Mouse (Mus musculus) heart, embryonic 12.5 days (tissue): ENCODE measurements around the gene Mblac2. TPM values are rescaled to one million over a fixed set of nuclear protein-coding genes. Genes with fewer than 3 reads are reported as not detected.

Source experiments
- ATAC-seq: fragments of 200-750 bp; cut with Nextera tagmentation; 2 replicates; pipeline ENCODE4 v1.8.0; 2017; ENCODE audit warnings: moderate TSS enrichment, moderate library complexity; ENCODE audit not compliant: insufficient number of reproducible peaks, low FRiP score
- H3K27ac ChIP-seq: fragments of 300-500 bp; sonication (generic); 2 replicates; pipeline ENCODE4 v1.5.1; 2016; ENCODE audit warnings: mild to moderate bottlenecking, moderate library complexity; ENCODE audit not compliant: poor library complexity, severe bottlenecking
- H3K27me3 ChIP-seq: fragments of 300-500 bp; sonication (generic); replicated peaks from 2 replicates; pipeline ENCODE4 v1.6.1; 2016; ENCODE audit warnings: mild to moderate bottlenecking, moderate library complexity
- H3K36me3 ChIP-seq: fragments of 300-500 bp; sonication (generic); 2 replicates; pipeline ENCODE4 v1.6.1; 2016; ENCODE audit warnings: mild to moderate bottlenecking, moderate library complexity
- H3K4me1 ChIP-seq: fragments of 300-500 bp; sonication (generic); replicated peaks from 2 replicates; pipeline ENCODE4 v1.6.1; 2016; ENCODE audit warnings: mild to moderate bottlenecking
- H3K4me2 ChIP-seq: fragments of 300-500 bp; sonication (generic); 2 replicates; pipeline ENCODE4 v1.6.1; 2016; ENCODE audit warnings: mild to moderate bottlenecking, moderate library complexity
- H3K4me3 ChIP-seq: fragments of 300-500 bp; sonication (generic); 2 replicates; pipeline ENCODE4 v1.5.1; 2016; ENCODE audit warnings: mild to moderate bottlenecking
- H3K9ac ChIP-seq: fragments of 300-500 bp; sonication (generic); 2 replicates; pipeline ENCODE4 v1.6.1; 2016; ENCODE audit warnings: mild to moderate bottlenecking, moderate library complexity
- H3K9me3 ChIP-seq: fragments of 300-500 bp; sonication (generic); replicated peaks from 2 replicates; pipeline ENCODE4 v1.6.1; 2016; ENCODE audit warnings: mild to moderate bottlenecking, moderate library complexity
- WGBS: fragments of 180-500 bp; shearing (Covaris S2); methylation state at CpG from one replicate; pipeline ENCODE4 v1.1.7; 2016; 5-methylcytosine and 5-hydroxymethylcytosine counted together
- polyA plus RNA-seq: library from polyadenylated mRNA; unstranded; fragments of >200 nt; fragmentation: Nextera tagmentation; extraction: Ambion mirVana; gene quantifications from 2 replicates; pipeline ENCODE4 v1.2.1, GENCODE M21; 2016

Gene Mblac2
- polyA plus RNA-seq, 1 experiment from 2014 or later, result 4.8 TPM

DNA sequence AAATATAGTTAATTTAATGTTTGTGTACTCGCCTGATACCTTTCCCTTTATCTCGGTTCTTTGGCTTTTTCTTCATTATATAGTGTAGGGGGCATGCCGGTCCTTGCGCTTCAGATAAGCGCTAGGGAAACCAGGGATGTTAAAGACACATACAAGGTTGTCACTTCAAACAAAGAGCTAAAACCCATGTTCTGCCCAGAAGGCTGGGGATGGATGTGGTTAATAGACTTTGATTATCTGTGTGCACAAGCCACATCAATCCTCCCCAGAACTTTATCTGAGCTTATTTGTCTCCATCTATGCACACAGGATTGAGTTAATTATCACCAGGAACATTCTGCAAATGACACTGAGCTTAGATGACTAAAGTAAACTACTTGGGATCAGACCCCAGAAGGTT, 25.5 kb downstream of the Mblac2 start:
- Histone ChIP-seq H3K4me2 (no peak overlapping the region), H3K9ac (no peak overlapping the region), H3K4me3 (no peak overlapping the region), H3K27me3 (no peaks in the 10 kb centered on the region), H3K9me3 (no peaks in the 10 kb centered on the region), H3K27ac (no peak overlapping the region), H3K4me1 (no peaks in the 10 kb centered on the region), H3K36me3 (no peaks in the 10 kb centered on the region)
- WGBS, result 81% methylated on average over 5 of the region's 5 CpGs
- no peak for ATAC-seq

GRCm38 (mm10) chr13:81740898-81741297, 29.8 kb downstream of the Mblac2 start:
- H3K9me3 ChIP-seq, result no peaks in the 10 kb centered on the region
- no peak overlapping the region for H3K9ac ChIP-seq
- H3K36me3 ChIP-seq, result no peaks in the 10 kb centered on the region
- WGBS, result 39% methylated on average over 3 of the region's 3 CpGs
- H3K27ac ChIP-seq, result no peak overlapping the region
- H3K4me3 ChIP-seq, result no peak overlapping the region
- H3K27me3 ChIP-seq, result no peaks in the 10 kb centered on the region
- H3K4me2 ChIP-seq, result no peak overlapping the region
- ATAC-seq, result no peak
- no peaks in the 10 kb centered on the region for H3K4me1 ChIP-seq

GRCm38 (mm10) chr13:81743391-81744091, 32.4 kb downstream of the Mblac2 start:
- no peak overlapping the region for H3K4me3 ChIP-seq
- H3K27me3 ChIP-seq, result no peaks in the 10 kb centered on the region
- H3K9me3 ChIP-seq, result no peaks in the 10 kb centered on the region
- H3K4me2 ChIP-seq, result no peak overlapping the region
- H3K36me3 ChIP-seq, result no peaks in the 10 kb centered on the region
- 37% methylated on average over 10 of the region's 10 CpGs for WGBS
- no peak overlapping the region for H3K9ac ChIP-seq
- no peaks in the 10 kb centered on the region for H3K4me1 ChIP-seq
- ATAC-seq, result no peak
- H3K27ac ChIP-seq, result no peak overlapping the region

- no peaks in the 10 kb centered on the region for H3K27me3 ChIP-seq
- H3K9ac ChIP-seq, result no peak overlapping the region
- ATAC-seq, result no peak
- H3K27ac ChIP-seq, result no peak overlapping the region
- H3K4me1 ChIP-seq, result no peaks in the 10 kb centered on the region
- H3K9me3 ChIP-seq, result no peaks in the 10 kb centered on the region
- no peak overlapping the region for H3K4me2 ChIP-seq
- H3K4me3 ChIP-seq, result no peak overlapping the region
- WGBS, result 31% methylated on average over 2 of the region's 2 CpGs
- no peaks in the 10 kb centered on the region for H3K36me3 ChIP-seq
Measured at GRCm38 (mm10) chr13:81744092-81744396, 32.9 kb downstream of the Mblac2 start.

- Histone ChIP-seq H3K9me3 (no peaks in the 10 kb centered on the region), H3K36me3 (no peaks in the 10 kb centered on the region), H3K9ac (no peak overlapping the region), H3K4me3 (no peak overlapping the region), H3K27me3 (no peaks in the 10 kb centered on the region), H3K4me2 (no peak overlapping the region), H3K4me1 (0 out of 2 replicates have a peak, but pooled peaks cover 2% of the 10 kb centered on the region), H3K27ac (no peak overlapping the region)
- ATAC-seq, result 0 out of 2 replicates have a peak, but pooled peaks have one; percentile 48
Measured at GRCm38 (mm10) chr13:81754878-81755277, 43.7 kb downstream of the Mblac2 start.

DNA sequence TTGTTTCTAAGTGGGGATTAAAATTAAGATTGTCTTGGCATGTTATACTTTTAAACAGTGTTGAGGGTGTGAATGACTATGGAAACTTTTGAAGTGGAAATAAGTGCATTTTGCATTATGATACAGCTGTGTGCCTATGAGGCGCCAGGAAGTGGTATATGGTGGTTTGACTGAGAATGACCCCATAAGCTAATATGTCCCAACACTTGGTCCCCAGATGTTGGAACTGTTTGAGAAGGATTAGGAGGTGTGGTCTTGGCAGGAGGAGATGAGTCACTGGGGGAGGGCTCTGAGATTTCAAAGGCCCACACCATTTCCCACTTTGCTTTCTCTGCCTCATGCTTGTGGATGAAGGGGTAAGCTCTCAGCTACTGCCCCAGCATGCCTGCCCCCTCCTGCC, 44.2 kb downstream of the Mblac2 start:
- ATAC-seq, result no peak
- no peaks in the 10 kb centered on the region for H3K4me1 ChIP-seq
- H3K9me3 ChIP-seq, result no peaks in the 10 kb centered on the region
- WGBS, result 89% methylated on average over 1 of the region's 1 CpGs
- no peaks in the 10 kb centered on the region for H3K36me3 ChIP-seq
- no peaks in the 10 kb centered on the region for H3K27me3 ChIP-seq
- H3K27ac ChIP-seq, result no peak overlapping the region
- no peak overlapping the region for H3K4me3 ChIP-seq
- no peak overlapping the region for H3K9ac ChIP-seq
- no peak overlapping the region for H3K4me2 ChIP-seq

GRCm38 (mm10) chr13:81757058-81757660, 46.0 kb downstream of the Mblac2 start:
- ATAC-seq, result no peak

DNA sequence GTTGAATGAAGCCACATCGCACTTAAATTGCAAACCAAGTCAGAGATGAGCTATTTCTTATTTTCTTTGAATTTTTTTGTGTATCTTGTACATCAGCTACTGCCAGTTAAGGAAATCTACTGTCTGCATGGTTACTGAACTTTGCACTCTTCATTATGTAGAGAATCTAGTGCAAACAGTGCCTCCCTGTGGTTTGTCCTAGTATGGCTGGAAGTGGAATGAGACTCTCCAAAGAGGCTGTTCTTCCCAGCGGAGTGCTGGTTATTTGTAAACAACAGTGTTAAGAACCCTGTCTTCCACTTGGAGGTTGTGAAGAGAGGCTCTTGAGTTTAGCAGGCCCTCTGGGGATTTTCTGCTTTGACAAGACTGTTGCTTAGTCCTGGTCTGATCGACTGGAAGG, 49.2 kb downstream of the Mblac2 start:
- ATAC-seq, result no peak
- Histone ChIP-seq H3K9ac (no peak overlapping the region), H3K4me2 (no peak overlapping the region), H3K36me3 (no peaks in the 10 kb centered on the region), H3K9me3 (no peaks in the 10 kb centered on the region), H3K27me3 (no peaks in the 10 kb centered on the region), H3K4me3 (no peak overlapping the region), H3K27ac (no peak overlapping the region), H3K4me1 (peaks cover 10% of the 10 kb centered on the region; the same call in 1 of the 2 replicates)
- WGBS, result 23% methylated on average over 3 of the region's 3 CpGs

More at GRCm38 (mm10) chr13:81757058-81757660, 46.0 kb downstream of the Mblac2 start:
- Histone ChIP-seq H3K4me2 (no peak overlapping the region), H3K36me3 (no peaks in the 10 kb centered on the region), H3K9me3 (no peaks in the 10 kb centered on the region), H3K9ac (no peak overlapping the region), H3K27ac (no peak overlapping the region), H3K27me3 (no peaks in the 10 kb centered on the region), H3K4me1 (0 out of 2 replicates have a peak, but pooled peaks cover 2% of the 10 kb centered on the region), H3K4me3 (no peak overlapping the region)
- WGBS, result 62% methylated on average over 5 of the region's 5 CpGs

DNA sequence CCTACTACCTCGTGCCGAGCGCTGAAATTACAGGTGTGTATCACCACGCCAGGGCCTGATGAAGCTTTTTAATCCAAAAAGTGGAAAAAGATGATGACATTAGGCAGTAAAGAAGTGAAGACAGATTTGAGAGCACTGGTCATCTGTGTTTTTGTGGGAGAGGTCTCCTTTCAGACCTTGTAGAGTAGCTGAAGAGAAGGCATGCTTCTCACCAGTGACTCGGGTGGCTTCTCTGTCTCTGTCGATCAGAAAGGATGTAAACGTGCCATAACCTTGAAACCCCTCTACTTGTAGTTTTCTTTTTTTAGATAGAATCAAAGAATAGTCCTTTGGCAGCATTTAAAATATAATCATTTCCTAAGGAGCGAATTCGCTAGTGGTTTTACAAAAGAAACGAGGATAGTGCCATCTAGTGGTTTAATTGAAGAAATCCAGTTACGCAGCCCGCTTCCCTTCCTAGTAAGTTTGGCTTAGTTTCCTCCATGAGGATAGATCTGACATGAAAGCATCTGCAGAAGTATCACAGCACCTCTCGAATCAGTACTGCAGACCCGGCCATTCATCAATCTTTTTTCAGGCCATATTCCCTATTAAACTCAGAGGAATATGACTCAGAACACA, 50.5 kb downstream of the Mblac2 start:
- H3K27ac ChIP-seq, result no peak overlapping the region
- peak overlapping the region; percentile 21; the same call in 1 of the 2 replicates for H3K4me2 ChIP-seq
- ATAC-seq, result no peak

GRCm38 (mm10) chr13:81764173-81764572, 53.0 kb downstream of the Mblac2 start:
- peaks cover 10% of the 10 kb centered on the region; the same call in 1 of the 2 replicates for H3K4me1 ChIP-seq
- no peak overlapping the region for H3K27ac ChIP-seq
- peaks cover 2% of the 10 kb centered on the region; the same call in 1 of the 2 replicates for H3K9me3 ChIP-seq
- WGBS, result 84% methylated on average over 5 of the region's 5 CpGs
- no peak overlapping the region for H3K4me3 ChIP-seq
- H3K9ac ChIP-seq, result no peak overlapping the region
- no peak overlapping the region for H3K4me2 ChIP-seq
- H3K36me3 ChIP-seq, result no peaks in the 10 kb centered on the region
- ATAC-seq, result no peak
- no peaks in the 10 kb centered on the region for H3K27me3 ChIP-seq

More for the DNA sequence above, 50.5 kb downstream of the Mblac2 start:
- no peaks in the 10 kb centered on the region for H3K36me3 ChIP-seq
- no peak overlapping the region for H3K9ac ChIP-seq
- peaks cover 10% of the 10 kb centered on the region; the same call in 1 of the 2 replicates for H3K4me1 ChIP-seq
- H3K27me3 ChIP-seq, result no peaks in the 10 kb centered on the region
- no peak overlapping the region for H3K4me3 ChIP-seq
- H3K9me3 ChIP-seq, result no peaks in the 10 kb centered on the region
- 28% methylated on average over 14 of the region's 14 CpGs for WGBS

GRCm38 (mm10) chr13:81767038-81767659, 56.0 kb downstream of the Mblac2 start:
- no peaks in the 10 kb centered on the region for H3K27me3 ChIP-seq
- H3K4me2 ChIP-seq, result no peak overlapping the region
- no peak overlapping the region for H3K9ac ChIP-seq
- H3K4me3 ChIP-seq, result no peak overlapping the region
- ATAC-seq, result no peak
- 82% methylated on average over 7 of the region's 7 CpGs for WGBS
- peaks cover 2% of the 10 kb centered on the region; the same call in 1 of the 2 replicates for H3K9me3 ChIP-seq
- no peak overlapping the region for H3K27ac ChIP-seq
- peaks cover 8% of the 10 kb centered on the region; the same call in 1 of the 2 replicates for H3K4me1 ChIP-seq
- H3K36me3 ChIP-seq, result no peaks in the 10 kb centered on the region
